Mouse (Mus musculus): ENCODE data around the gene Aim2.
A peak's percentile ranks its signal among the peaks of the same experiment; 100 is the strongest.

The Aim2 gene

DNA sequence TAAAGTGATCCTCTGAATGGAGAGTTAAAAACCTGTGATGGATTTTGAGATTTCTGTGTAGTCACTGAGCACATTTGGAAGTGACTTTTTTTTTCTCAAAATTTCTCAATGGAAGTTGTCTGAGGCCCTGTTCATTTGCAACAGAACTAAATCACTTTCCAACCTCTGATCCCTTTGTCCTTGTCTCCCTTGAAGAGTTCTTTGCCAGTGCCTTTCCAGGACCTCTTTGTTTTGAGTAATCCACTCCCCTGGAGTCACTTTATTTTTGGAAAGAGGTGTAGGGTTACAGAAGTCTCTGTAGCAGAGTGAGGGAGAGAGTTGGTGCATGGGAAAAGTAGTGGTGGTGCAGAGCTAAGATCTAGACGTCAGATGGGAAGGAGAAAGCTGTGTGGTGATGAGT is 2.2 kb upstream of the Aim2 start:
- no peak for DNase-seq (ENCODE audit: low spot score in 2 of 2)

GRCm38 (mm10) chr1:173349192-173349591 is 1.5 kb upstream of the Aim2 start:
- no peak for DNase-seq (ENCODE audit: low spot score in 2 of 2)

GRCm38 (mm10) chr1:173349946-173350345 is 733 bp upstream of the Aim2 start:
- DNase-seq (ENCODE audit: low spot score in 2 of 2) = no peak

GRCm38 (mm10) chr1:173355107-173355846 is 4.6 kb downstream of the Aim2 start:
- DNase-seq (ENCODE audit: low spot score in 2 of 2) = no peak

DNA sequence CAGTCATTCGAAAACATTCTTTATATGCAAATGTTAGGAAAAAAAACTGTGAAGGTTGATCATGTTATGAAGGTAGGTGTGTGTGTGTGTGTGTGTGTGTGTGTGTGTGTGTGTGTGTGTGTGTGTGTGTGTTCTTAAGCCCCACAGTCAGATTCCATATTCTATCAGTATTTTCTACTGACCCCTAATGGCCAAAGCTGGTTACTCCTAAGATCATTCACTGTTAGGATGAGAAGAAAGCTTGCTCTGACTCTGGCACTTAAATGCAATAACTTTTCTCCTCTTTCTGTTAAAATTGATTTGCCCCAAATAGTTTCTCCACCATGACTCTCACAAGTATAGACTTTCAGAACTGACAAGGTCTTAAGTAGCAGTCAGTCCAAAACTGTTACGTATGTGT is 6.0 kb downstream of the Aim2 start:
- DNase-seq (ENCODE audit: low spot score in 2 of 2) = no peak

GRCm38 (mm10) chr1:173357799-173358198 is 7.1 kb downstream of the Aim2 start:
- DNase-seq (ENCODE audit: low spot score in 2 of 2) = no peak

DNA sequence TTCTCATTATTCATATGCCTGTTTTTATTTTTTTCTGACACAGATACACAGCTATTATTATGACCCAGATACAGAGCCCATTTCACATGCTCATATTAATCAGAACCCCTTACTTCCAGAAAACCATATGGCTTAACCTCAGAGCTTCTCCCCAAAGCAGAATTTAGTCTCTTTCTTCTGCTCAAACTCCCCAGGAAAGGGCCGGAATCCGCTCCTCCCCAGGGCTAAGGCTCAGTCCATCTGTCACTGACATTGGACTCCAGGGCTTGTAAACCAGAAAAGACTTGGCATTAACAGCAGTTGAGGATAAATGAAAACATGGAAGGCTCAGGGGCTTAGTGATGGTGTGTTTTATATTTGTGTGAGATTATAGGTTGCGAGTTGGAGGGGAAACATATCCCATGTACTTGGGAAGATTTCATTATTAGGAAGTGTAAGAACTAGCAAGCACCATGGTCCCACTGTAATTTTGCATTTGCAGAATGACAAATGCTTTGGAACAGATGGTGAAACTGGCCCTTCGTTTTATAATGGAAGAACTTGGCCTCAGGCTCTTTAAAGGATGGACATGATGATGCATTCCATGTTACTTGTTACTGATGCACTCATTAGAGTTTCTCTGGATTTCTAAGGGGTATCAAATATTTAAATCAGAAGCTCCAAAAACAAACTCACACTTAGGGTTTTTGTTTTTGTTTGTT is 9.1 kb downstream of the Aim2 start:
- no peak for DNase-seq (ENCODE audit: low spot score in 2 of 2)

DNA sequence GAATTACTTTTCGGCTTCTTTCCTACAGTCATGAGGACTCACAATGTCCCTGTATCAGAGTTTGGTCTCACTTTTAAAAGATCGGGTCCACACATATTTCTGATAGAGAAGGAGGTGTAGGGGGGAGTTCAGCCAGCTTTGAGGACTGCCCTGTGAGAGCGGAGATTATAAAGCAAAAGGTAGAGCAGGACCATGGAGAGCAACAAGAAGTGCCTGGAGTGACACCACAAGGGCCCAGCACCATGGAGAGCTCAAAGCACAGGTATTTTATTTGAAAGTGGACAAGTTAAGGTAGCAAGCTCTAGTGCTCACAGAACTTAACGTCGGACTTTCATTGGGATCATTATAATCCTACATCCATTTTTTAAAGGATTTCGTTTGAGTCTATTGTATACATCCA is 11.0 kb downstream of the Aim2 start:
- DNase-seq (ENCODE audit: low spot score in 2 of 2) = peak; percentile 31 to 48

DNA sequence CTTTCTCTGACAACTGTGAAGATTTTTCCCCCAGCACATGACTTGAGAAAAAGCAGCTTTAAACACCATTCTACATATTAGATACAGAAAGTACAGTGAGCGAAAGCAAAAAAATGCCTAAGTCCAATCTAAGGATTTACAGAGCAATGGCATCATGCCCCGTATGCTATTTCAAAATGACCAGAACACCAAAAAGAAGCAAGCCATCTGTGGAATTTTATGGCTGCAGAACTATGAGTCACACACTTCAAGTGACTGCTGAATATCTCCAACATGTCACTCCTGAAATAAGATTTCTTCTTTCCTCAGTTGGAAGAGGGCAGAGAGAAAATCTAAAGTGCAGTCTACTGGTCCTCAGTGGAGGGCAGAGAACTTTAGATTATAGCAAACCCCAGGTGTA is 12.8 kb downstream of the Aim2 start:
- no peak for DNase-seq (ENCODE audit: low spot score in 2 of 2)

DNA sequence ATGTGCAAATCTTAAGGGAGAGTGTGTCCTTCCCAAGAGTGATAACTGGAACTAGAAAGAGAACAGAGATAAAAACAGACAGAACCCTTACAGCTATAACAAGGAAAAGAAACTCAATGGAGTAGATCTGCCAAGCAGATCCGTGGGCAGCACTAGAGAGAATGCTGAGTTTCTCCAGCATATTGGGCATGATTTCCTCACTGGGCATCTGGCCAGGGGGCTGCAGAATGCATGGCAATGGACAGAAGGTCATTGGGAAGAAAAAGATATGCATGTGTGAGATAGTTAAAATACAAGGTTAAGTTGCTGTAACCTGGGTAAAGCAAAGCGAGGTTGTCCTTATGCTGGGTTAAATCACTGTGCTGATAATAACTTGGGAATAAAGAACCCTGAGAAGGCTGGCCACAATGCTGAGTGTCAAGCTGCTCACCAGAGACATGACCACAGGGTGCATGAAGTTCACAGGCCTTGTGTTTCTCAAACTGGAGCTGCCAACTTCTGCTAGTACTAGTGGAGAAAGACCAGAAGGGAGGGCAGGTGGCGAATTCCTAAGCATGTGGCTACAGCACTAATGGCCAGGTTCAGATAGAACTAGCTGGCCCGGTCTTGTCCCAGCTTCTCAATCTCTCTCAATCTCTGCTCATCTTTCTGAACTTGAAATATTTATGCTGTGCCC is 13.6 kb downstream of the Aim2 start:
- no peak for DNase-seq (ENCODE audit: low spot score in 2 of 2)

GRCm38 (mm10) chr1:173365970-173366409 is 15.3 kb downstream of the Aim2 start:
- DNase-seq (ENCODE audit: low spot score in 2 of 2) = no peak

GRCm38 (mm10) chr1:173366701-173367355 is 16.1 kb downstream of the Aim2 start:
- DNase-seq (ENCODE audit: low spot score in 2 of 2) = no peak

DNA sequence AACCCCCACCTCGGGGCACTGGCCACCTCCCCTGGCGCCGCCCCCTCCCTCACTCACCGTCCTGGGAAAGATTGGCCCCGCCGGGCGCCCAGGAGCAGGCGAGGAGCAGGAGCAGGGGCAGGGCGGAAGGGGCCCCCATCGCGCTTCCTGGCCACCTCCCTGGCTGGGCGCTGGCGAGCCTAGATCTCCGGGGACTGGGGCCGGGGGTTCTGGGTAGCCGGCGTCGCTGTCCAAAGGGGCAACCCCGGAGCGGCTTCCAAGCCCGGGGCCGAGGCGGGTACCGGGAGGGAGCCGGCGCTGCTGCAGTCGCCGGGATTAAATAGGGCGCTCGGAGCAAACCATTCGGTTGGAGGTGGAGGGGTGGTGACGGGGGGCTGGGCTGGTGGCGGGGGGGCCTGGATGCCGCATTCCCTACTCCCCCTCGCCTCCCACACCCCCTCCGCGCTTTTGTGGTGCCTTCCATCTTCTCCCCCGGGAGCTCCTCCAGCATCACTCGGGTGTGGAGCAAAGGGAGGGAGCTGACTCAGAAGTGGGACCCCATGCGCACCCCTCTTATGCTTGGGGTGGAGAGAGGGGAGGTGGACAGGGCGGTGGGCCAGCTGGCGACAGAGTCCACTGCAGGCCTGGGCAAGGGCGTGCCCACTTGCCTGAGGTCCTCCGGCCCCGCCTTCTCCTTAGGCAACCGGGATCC is 16.8 kb downstream of the Aim2 start, which contains the start of gene Cadm3:
Gene Cadm3, minus strand, starts transcription at position 340 of the 691 bp plus-strand sequence.
- DNase-seq (ENCODE audit: low spot score in 2 of 2) = peak in 1 of 2 experiments; percentile 16

DNA sequence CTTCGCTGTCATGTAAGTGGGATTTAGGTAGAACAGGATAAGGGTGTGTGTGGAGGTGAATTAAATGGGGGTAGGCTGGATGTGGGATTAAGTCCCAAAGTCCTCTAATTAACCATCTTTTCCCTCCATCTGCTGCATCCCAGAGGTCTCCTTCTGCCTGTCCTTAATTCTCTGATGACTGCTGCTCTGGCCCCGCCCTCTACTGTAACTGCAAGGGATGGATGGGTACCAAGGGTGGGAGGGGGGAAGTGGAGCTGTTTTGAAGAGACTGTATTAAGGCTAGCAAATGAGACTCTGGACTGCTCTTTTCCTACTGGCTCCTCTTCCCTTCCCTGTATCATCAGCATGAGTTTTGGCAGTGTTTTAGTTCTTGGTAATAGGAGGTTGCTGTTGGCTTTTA is 18.9 kb downstream of the Aim2 start:
- no peak for DNase-seq (ENCODE audit: low spot score in 2 of 2)

- DNase-seq (ENCODE audit: low spot score in 2 of 2) = no peak
Measured at GRCm38 (mm10) chr1:173370456-173370855, 19.8 kb downstream of the Aim2 start.

GRCm38 (mm10) chr1:173371586-173371985 is 20.9 kb downstream of the Aim2 start:
- DNase-seq (ENCODE audit: low spot score in 2 of 2) = no peak

- no peak for DNase-seq (ENCODE audit: low spot score in 2 of 2)
Measured at GRCm38 (mm10) chr1:173374020-173374419, 23.3 kb downstream of the Aim2 start.

DNA sequence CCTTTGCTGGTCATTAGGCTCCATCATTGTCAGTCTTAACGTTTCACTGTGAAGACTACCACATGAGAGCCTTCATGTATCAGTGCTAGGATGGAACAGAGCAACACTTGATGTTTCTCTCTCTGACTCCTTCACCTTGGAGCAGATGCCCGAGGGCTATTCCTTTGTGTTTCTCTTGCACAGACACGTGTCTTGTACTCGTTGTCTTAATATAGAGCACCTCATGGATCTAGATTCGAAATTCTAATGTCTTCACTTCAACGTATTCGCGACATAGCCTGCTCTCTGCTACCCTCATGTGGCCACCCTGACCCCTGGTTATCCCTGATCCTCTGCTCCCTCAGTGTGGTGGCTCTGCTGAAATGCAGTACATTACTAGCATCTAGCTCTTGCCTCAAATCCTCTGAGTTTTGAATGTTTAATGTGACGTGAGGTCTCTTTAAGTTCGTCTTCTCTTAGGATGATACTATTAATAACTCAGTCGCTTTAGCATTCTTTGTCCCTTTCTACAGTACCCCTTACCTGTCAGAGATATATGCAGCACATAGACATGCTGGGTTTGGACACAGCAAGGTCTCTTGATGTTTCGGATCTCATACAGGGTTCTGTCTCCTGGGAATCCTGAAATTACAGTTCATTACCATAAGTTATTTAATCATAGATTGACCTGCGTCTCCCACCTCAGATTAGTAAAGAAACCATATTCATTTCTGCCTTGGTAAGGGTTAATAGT is 26.9 kb downstream of the Aim2 start:
- peak; percentile 22 to 43 for DNase-seq (ENCODE audit: low spot score in 2 of 2)

DNA sequence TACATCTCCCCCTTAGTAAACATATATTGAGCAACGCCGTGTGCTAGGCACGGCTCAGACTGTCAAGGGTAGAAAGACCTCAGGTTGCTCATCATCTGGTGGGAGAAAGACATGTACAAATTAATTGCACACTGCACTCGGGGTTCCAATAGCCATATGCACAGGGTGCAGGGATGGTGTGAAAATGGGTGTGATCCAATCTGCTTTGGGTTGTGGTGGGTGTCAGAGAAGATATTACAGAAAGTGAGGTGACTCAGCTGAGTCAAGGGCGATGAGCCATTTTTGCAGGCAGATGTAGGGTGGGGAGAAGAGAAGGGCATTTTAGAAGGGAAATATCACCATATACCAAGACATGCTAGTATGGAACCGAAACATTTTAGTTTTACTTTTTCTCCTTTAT is 30.8 kb downstream of the Aim2 start:
- no peak for DNase-seq (ENCODE audit: low spot score in 2 of 2)

DNA sequence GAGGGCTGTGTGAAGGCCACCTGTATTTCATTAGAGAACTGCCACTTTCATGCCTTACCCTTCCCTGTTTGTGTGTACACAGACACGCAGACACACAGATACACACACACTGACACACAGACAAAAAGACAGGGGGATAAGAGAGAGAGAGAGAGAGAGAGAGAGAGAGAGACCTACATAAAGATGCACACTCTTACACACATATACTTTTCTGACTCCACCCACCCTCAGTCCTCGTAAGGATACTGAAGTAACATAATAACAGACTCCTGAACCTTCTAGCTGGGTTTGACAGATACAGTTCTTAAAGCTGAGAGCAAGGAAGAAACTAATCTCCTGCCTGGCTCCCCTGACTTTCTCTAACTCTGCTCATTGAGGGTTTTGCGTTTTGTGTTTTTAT is 38.8 kb downstream of the Aim2 start:
- no peak for DNase-seq (ENCODE audit: low spot score in 2 of 2)

GRCm38 (mm10) chr1:173389901-173390401 is 39.3 kb downstream of the Aim2 start:
- DNase-seq (ENCODE audit: low spot score in 2 of 2) = no peak

Data from urinary bladder, postnatal 36 days (tissue).